ENCODE assay signal across 8 mouse cellular contexts in the genomic region with DNA sequence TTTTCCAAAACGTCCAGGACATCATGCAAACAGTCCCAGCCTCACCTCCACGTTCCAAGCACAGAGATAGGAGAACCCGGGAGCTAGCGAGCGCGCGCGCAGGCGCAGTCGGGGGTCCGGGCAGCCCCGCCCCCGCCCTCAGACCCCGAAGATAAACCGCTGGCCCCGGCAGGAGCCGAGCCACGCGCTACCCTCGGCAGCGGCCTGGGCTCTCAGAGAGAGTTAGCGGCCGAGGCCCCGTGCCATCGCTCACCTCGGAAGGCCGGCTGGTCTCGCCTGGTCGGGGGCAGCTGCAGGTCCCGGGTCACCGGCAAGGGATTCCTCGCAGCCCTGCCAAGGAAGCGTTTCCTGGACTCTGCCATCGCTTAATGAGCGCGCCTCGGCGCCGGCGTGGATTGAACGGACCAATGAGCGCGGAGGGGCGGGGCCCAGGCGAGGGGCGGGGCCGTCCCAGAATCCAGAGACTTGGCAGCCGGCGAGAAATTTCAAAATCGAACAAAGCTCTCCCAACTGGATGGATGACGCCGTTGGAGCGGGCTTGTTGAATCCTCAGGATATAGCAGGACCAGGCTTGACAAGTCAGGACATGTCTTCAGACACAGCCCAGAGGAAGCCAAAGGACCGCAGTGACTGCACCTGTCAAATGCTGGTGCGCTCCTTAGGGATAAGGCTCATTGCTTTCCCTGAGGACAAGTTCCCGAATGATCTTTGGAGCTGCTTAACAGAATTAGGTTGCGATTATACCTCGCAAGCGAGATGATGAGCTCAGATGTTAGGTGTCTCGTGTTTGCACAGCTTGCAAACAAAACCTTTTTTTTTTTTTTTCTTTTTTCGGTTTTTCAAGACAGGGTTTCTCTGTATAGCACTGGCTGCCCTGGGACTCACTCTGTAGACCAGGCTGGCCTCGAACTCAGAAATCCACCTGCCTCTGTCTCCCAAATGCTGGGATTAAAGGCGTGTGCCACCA. TPM values are rescaled to one million over a fixed set of nuclear protein-coding genes. Genes with fewer than 3 reads are reported as not detected.
DNase-seq lines count a peak whose midpoint lies in the region; ATAC-seq and TF ChIP-seq lines count a peak whose summit lies in the region.

A gene (minus strand): TSS at position 389 of the 967 bp plus-strand sequence.

- TF ChIP-seq RAD21 in CH12.LX (IDR thresholded peaks at IDR 0.05; ENCODE audit: low read depth, low read length) = no peak

- no peaks in the 10 kb centered on the region for H3K9me3 ChIP-seq in CH12.LX (replicated peaks; ENCODE audit: low read length)
- no peaks in the 10 kb centered on the region for H3K9me3 ChIP-seq in forebrain, embryonic 11.5 days (ENCODE audit: control insufficient read depth, low read length)
- no peaks in the 10 kb centered on the region for H3K9me3 ChIP-seq in heart, embryonic 16.5 days (replicated peaks; ENCODE audit: control insufficient read depth, low read length)
- no peaks in the 10 kb centered on the region for H3K9me3 ChIP-seq in liver, embryonic 15.5 days (replicated peaks)
- H3K9me3 ChIP-seq in neural tube, embryonic 12.5 days = no peaks in the 10 kb centered on the region

- TF ChIP-seq POLR2A in CH12.LX (IDR thresholded peaks at IDR 0.05; ENCODE audit: low read depth, low read length) = peak; percentile 91

- H3K9ac ChIP-seq in CH12.LX (ENCODE audit: insufficient read depth, low read depth) = peak within 1 kb of the TSS; percentile 75
- H3K9ac ChIP-seq in forebrain, embryonic 11.5 days (ENCODE audit: low read length) = peak within 1 kb of the TSS; percentile 80
- H3K9ac ChIP-seq in heart, embryonic 16.5 days (ENCODE audit: low read length) = peak within 1 kb of the TSS; percentile 76
- peak within 1 kb of the TSS; percentile 84 for H3K9ac ChIP-seq in liver, embryonic 15.5 days
- peak within 1 kb of the TSS; percentile 68 for H3K9ac ChIP-seq in neural tube, embryonic 12.5 days

- peaks cover 32% of the 10 kb centered on the region for H3K27me3 ChIP-seq in CH12.LX (replicated peaks)
- H3K27me3 ChIP-seq in forebrain, embryonic 11.5 days (ENCODE audit: control insufficient read depth, insufficient read depth, low read length) = no peaks in the 10 kb centered on the region
- no peaks in the 10 kb centered on the region for H3K27me3 ChIP-seq in heart, embryonic 16.5 days (ENCODE audit: control insufficient read depth, insufficient read depth, low read length)
- peaks cover 20% of the 10 kb centered on the region for H3K27me3 ChIP-seq in liver, embryonic 15.5 days
- H3K27me3 ChIP-seq in neural tube, embryonic 12.5 days (replicated peaks) = no peaks in the 10 kb centered on the region

- H3K4me3 ChIP-seq in CH12.LX (replicated peaks in 1 of 3; ENCODE audit: low read depth in 2 of 3, low read length in 2 of 3, poor library complexity in 1 of 3) = peak within 1 kb of the TSS; percentile 76 to 80 (median 77)
- peak within 1 kb of the TSS; percentile 73 for H3K4me3 ChIP-seq in forebrain, embryonic 11.5 days (ENCODE audit: low read depth, low read length)
- H3K4me3 ChIP-seq in heart, embryonic 16.5 days (ENCODE audit: low read length) = peak within 1 kb of the TSS; percentile 73
- H3K4me3 ChIP-seq in liver, embryonic 15.5 days (replicated peaks) = peak within 1 kb of the TSS; percentile 81
- peak within 1 kb of the TSS; percentile 62 for H3K4me3 ChIP-seq in neural tube, embryonic 12.5 days

- no peak for TF ChIP-seq CTCF in CH12.LX (conservative IDR thresholded peaks at IDR 0.05 in 1 of 2, IDR thresholded peaks at IDR 0.05 in 1 of 2; ENCODE audit: low read depth in 2 of 2, low read length in 2 of 2)

- in situ Hi-C loops in CH12.LX (cut with MboI; ENCODE audit: low pct_ligation_motif_present, low pct_unique_long_range_greater_than_20kb, low sequenced_read_pairs) = no loop called here

- peak; percentile 86 for DNase-seq in CH12.LX (ENCODE audit: extremely low read depth)
- DNase-seq in c-Kit-positive CD71-positive TER-119-negative erythroid progenitor cells, embryonic 14.5 days (ENCODE audit: low read depth) = peak; percentile 85
- DNase-seq in forebrain, embryonic 11.5 days (ENCODE audit: low spot score) = peak; percentile 97
- DNase-seq in kidney, postnatal 36 days = peak; percentile 94 to 97
- DNase-seq in telencephalon, adult 2 months (ENCODE audit: low read depth, low spot score) = peak; percentile 22

- H3K79me2 ChIP-seq in CH12.LX (replicated peaks; ENCODE audit: control insufficient read depth, extremely low read depth, insufficient read depth, poor library complexity, severe bottlenecking) = peaks cover 10% of the 10 kb centered on the region; the same call in 1 of the 2 replicates

- peak; percentile 97 for ATAC-seq in forebrain, embryonic 11.5 days (replicated peaks; ENCODE audit: low FRiP score)
- ATAC-seq in heart, embryonic 16.5 days (replicated peaks; ENCODE audit: extremely low read depth, insufficient read depth, low FRiP score) = peak; percentile 95
- peak; percentile 94 for ATAC-seq in liver, embryonic 15.5 days (ENCODE audit: insufficient read depth)
- peak; percentile 97 for ATAC-seq in neural tube, embryonic 12.5 days (ENCODE audit: low FRiP score, low read depth)

- peak; percentile 25; the same call in 1 of the 2 replicates for TF ChIP-seq EP300 in CH12.LX (IDR thresholded peaks at IDR 0.05; ENCODE audit: low read length)

- dilution Hi-C loops in CH12.LX (cut with MboI; ENCODE audit: extremely low pct_ligation_motif_present, extremely low pct_unique_long_range_greater_than_20kb, low sequenced_read_pairs) = no loop called here

- peak within 1 kb of the TSS; percentile 98 for H3K4me2 ChIP-seq in CH12.LX (ENCODE audit: insufficient read depth, low read depth, poor library complexity, severe bottlenecking)
- H3K4me2 ChIP-seq in forebrain, embryonic 11.5 days (ENCODE audit: low read depth, low read length, severe bottlenecking) = peak within 1 kb of the TSS; percentile 53
- peak within 1 kb of the TSS; percentile 80 for H3K4me2 ChIP-seq in heart, embryonic 16.5 days (ENCODE audit: low read depth, low read length)
- H3K4me2 ChIP-seq in liver, embryonic 15.5 days = peak within 1 kb of the TSS; percentile 93
- H3K4me2 ChIP-seq in neural tube, embryonic 12.5 days (replicated peaks) = peak within 1 kb of the TSS; percentile 73

- H3K27ac ChIP-seq in CH12.LX (ENCODE audit: insufficient read depth, low read depth) = 0 out of 2 replicates have a peak within 1 kb of the TSS, but pooled peaks have one; percentile 27
- H3K27ac ChIP-seq in forebrain, embryonic 11.5 days (ENCODE audit: low read depth, low read length) = peak within 1 kb of the TSS; percentile 60
- peak within 1 kb of the TSS; percentile 78 for H3K27ac ChIP-seq in heart, embryonic 16.5 days (ENCODE audit: low read length)
- H3K27ac ChIP-seq in liver, embryonic 15.5 days (replicated peaks) = peak within 1 kb of the TSS; percentile 94
- H3K27ac ChIP-seq in neural tube, embryonic 12.5 days = peak within 1 kb of the TSS; percentile 38; the same call in 1 of the 2 replicates

- peaks cover 3 to 11% of the 10 kb centered on the region in 2 experiments; a peak in 3 of 4 replicates for H3K4me1 ChIP-seq in CH12.LX (ENCODE audit: control insufficient read depth in 1 of 2, insufficient read depth in 2 of 2)
- no peaks in the 10 kb centered on the region; the same call in 1 of the 2 replicates for H3K4me1 ChIP-seq in forebrain, embryonic 11.5 days (replicated peaks; ENCODE audit: control insufficient read depth, insufficient read depth, low read length)
- peaks cover 12% of the 10 kb centered on the region for H3K4me1 ChIP-seq in heart, embryonic 16.5 days (ENCODE audit: control insufficient read depth, insufficient read depth, low read length)
- H3K4me1 ChIP-seq in liver, embryonic 15.5 days (replicated peaks) = peaks cover 26% of the 10 kb centered on the region
- H3K4me1 ChIP-seq in neural tube, embryonic 12.5 days = peaks cover 10% of the 10 kb centered on the region; the same call in 1 of the 2 replicates

- WGBS in forebrain, embryonic 11.5 days = 4% methylated on average over 59 of the region's 63 CpGs
- 2% methylated on average over 63 of the region's 63 CpGs for WGBS in heart, embryonic 16.5 days
- WGBS in liver, embryonic 15.5 days (ENCODE audit: insufficient replicate concordance) = 2% methylated on average over 63 of the region's 63 CpGs
- 3% methylated on average over 63 of the region's 63 CpGs for WGBS in neural tube, embryonic 12.5 days

- H3K36me3 ChIP-seq in CH12.LX (replicated peaks in 1 of 2; ENCODE audit: control insufficient read depth in 1 of 2, insufficient read depth in 1 of 2, low read length in 1 of 2) = peaks cover 0 to 11% of the 10 kb centered on the region in 2 experiments
- H3K36me3 ChIP-seq in forebrain, embryonic 11.5 days (ENCODE audit: control insufficient read depth, insufficient read depth, low read length) = no peaks in the 10 kb centered on the region
- no peaks in the 10 kb centered on the region for H3K36me3 ChIP-seq in heart, embryonic 16.5 days (ENCODE audit: control insufficient read depth, insufficient read depth)
- no peaks in the 10 kb centered on the region for H3K36me3 ChIP-seq in liver, embryonic 15.5 days (replicated peaks)
- no peaks in the 10 kb centered on the region for H3K36me3 ChIP-seq in neural tube, embryonic 12.5 days

TF ChIP-seq in CH12.LX, 34 proteins besides CTCF, POLR2A, EP300 and RAD21 (continues in another document):
- TF ChIP-seq BHLHE40 (IDR thresholded peaks at IDR 0.05; ENCODE audit: low read depth, low read length) = no peak
- peak; percentile 66 for TF ChIP-seq ELF1 (IDR thresholded peaks at IDR 0.05; ENCODE audit: low read depth, low read length)
- peak; percentile 11; the same call in 1 of the 2 replicates for TF ChIP-seq MYC (IDR thresholded peaks at IDR 0.05; ENCODE audit: low read depth, low read length)
- no peak for TF ChIP-seq ZC3H11A (IDR thresholded peaks at IDR 0.05; ENCODE audit: low read depth, low read length)
- no peak for TF ChIP-seq CHD2 (IDR thresholded peaks at IDR 0.05; ENCODE audit: low read length)
- TF ChIP-seq CHD1 (IDR thresholded peaks at IDR 0.05; ENCODE audit: low read depth, low read length) = 0 out of 2 replicates have a peak, but pooled peaks have one; percentile 37
- no peak for TF ChIP-seq ZKSCAN1 (IDR thresholded peaks at IDR 0.05; ENCODE audit: borderline replicate concordance, low read depth, low read length)
- no peak; the same call in none of the 2 replicates for TF ChIP-seq TBP (conservative IDR thresholded peaks at IDR 0.05; ENCODE audit: low read depth, low read length)
- TF ChIP-seq NRF1 (IDR thresholded peaks at IDR 0.05; ENCODE audit: low read depth, low read length) = peak; percentile 88
- no peak for TF ChIP-seq SMC3 (IDR thresholded peaks at IDR 0.05; ENCODE audit: low read depth, low read length)

RNA-seq across cellular contexts. Expression of the gene that starts here (rescaled TPM):
- total RNA-seq in CH12.LX (2012; rRNA removed) (19.5 and 24.7 TPM in 2 replicates), CH12.LX (2014; rRNA removed) (48.8 and 53.2 TPM in 2 replicates)
- polyA plus RNA-seq in CH12.LX (2012; ENCODE audit: insufficient read length, low read depth) = 31.3 and 36.4 TPM in 2 replicates
- 76.9 and 82.7 TPM in 2 replicates for polyA plus RNA-seq in forebrain, embryonic 11.5 days (2014; fragmentation: Nextera tagmentation; extraction: Ambion mirVana)
- 29.1 and 37.4 TPM in 2 replicates for polyA plus RNA-seq in heart, embryonic 16.5 days (2015; fragmentation: Nextera tagmentation; extraction: Ambion mirVana)
- polyA plus RNA-seq in liver, embryonic 15.5 days (2015; fragmentation: Nextera tagmentation; extraction: Ambion mirVana) = 20.1 and 21.5 TPM in 2 replicates
- 37.5 and 47.1 TPM in 2 replicates for polyA plus RNA-seq in neural tube, embryonic 12.5 days (2016; fragmentation: Nextera tagmentation; extraction: Ambion mirVana)

Comparison
In these comparisons a context has a peak if more than half of its experiments do, and no peak if none do; other contexts are left out.
1. Peak in every context shown above with its lines: DNase-seq, ATAC-seq, H3K4me3 ChIP-seq and H3K27ac ChIP-seq.
2. DNase-seq: peak in every context shown above with its lines; median percentile 97 in forebrain, embryonic 11.5 days; 96 in kidney, postnatal 36 days; 86 in CH12.LX; 85 in c-Kit-positive CD71-positive TER-119-negative erythroid progenitor cells, embryonic 14.5 days; 22 in telencephalon, adult 2 months.
3. H3K27ac ChIP-seq: peak in every context shown above with its lines; median percentile 94 in liver, embryonic 15.5 days; 78 in heart, embryonic 16.5 days; 60 in forebrain, embryonic 11.5 days; 38 in neural tube, embryonic 12.5 days; 27 in CH12.LX.